Mouse (Mus musculus) C2C12 (cell line): Measurements from ENCODE around the gene Tpk1.

Source experiments
- CTCF ChIP-seq: IDR thresholded peaks from one replicate; pipeline ENCODE4 v1.5.1; 2011; ENCODE audit not compliant: control insufficient read depth, insufficient read depth, insufficient read length
- FOSL1 ChIP-seq: IDR thresholded peaks from one replicate; pipeline ENCODE4 v1.8.0; 2011; ENCODE audit warnings: mild to moderate bottlenecking, low read length; ENCODE audit not compliant: poor library complexity, insufficient read depth, severe bottlenecking
- USF1 ChIP-seq: IDR thresholded peaks from one replicate; pipeline ENCODE4 v1.6.1; 2011; ENCODE audit warnings: low read depth, mild to moderate bottlenecking, control low read depth, moderate library complexity

DNA sequence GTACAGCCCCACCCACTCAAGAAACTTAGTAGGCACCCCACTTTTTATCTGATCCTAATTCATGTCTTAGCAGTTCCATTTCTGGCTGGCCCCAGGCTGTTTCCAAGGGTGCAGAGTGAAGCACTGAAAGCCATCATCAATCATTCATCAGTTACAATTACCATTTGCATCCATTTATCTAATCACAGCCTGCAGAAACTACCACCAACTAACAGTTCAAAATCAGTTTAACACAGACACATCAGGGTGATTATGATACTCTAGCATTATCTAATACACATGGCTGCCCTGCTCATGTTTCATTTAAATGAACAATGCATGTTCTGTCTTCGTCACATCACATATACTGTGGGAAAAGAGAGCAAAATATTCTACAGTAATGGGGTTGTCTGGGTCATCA lies 274.7 kb downstream of the Tpk1 start:
- TF ChIP-seq CTCF = no peak
- no peak for TF ChIP-seq FOSL1
- no peak for TF ChIP-seq USF1
